Mouse (Mus musculus) lung, embryonic 16.5 days (tissue): Measurements from ENCODE around the gene Cdk19. TPM values are rescaled to one million over a fixed set of nuclear protein-coding genes. Genes with fewer than 3 reads are reported as not detected.

Experiments
- ATAC-seq: fragments of 200-750 bp; cut with Nextera tagmentation; 2 replicates; pipeline ENCODE4 v1.8.0; 2017; ENCODE audit warnings: low read depth, mild to moderate bottlenecking, moderate library complexity
- H3K27ac ChIP-seq: fragments of 300-500 bp; sonication (generic); 2 replicates; pipeline ENCODE4 v1.5.1; 2014; ENCODE audit warnings: mild to moderate bottlenecking, control low read depth, low read length
- H3K27me3 ChIP-seq: fragments of 300-500 bp; sonication (generic); 2 replicates; pipeline ENCODE4 v1.6.1; 2014; ENCODE audit warnings: low read depth, low read length, mixed read lengths; ENCODE audit not compliant: control insufficient read depth, insufficient read depth
- H3K36me3 ChIP-seq: fragments of 300-500 bp; sonication (generic); 2 replicates; pipeline ENCODE4 v1.6.1; 2014; ENCODE audit warnings: low read length; ENCODE audit not compliant: control insufficient read depth, insufficient read depth
- H3K4me1 ChIP-seq: fragments of 300-500 bp; sonication (generic); replicated peaks from 2 replicates; pipeline ENCODE4 v1.6.1; 2014; ENCODE audit warnings: low read length, mixed read lengths; ENCODE audit not compliant: control insufficient read depth, insufficient read depth
- H3K4me2 ChIP-seq: fragments of 300-500 bp; sonication (generic); 2 replicates; pipeline ENCODE4 v1.6.1; 2014; ENCODE audit warnings: low read depth, low read length, control low read depth
- H3K4me3 ChIP-seq: fragments of 300-500 bp; sonication (generic); 2 replicates; pipeline ENCODE4 v1.5.1; 2014; ENCODE audit warnings: mild to moderate bottlenecking, low read length, control low read depth
- H3K9ac ChIP-seq: fragments of 300-500 bp; sonication (generic); 2 replicates; pipeline ENCODE4 v1.6.1; 2014; ENCODE audit warnings: low read length, control low read depth
- H3K9me3 ChIP-seq: fragments of 300-500 bp; sonication (generic); 2 replicates; pipeline ENCODE4 v1.6.1; 2016; ENCODE audit warnings: low read length; ENCODE audit not compliant: control insufficient read depth
- WGBS: fragments of 180-500 bp; shearing (Covaris S2); extraction: QIAGEN DNeasy Blood & Tissue Kit; methylation state at CpG from one replicate; pipeline ENCODE4 v1.1.7; 2014; 5-methylcytosine and 5-hydroxymethylcytosine counted together
- polyA plus RNA-seq: library from polyadenylated mRNA; unstranded; fragments of >200 nt; fragmentation: Nextera tagmentation; extraction: Ambion mirVana; gene quantifications from 2 replicates; pipeline ENCODE4 v1.2.1, GENCODE M21; 2015

The Cdk19 gene
- polyA plus RNA-seq, 1 experiment from 2014 or later: 9.8 TPM

GRCm38 (mm10) chr10:40312781-40313180 is 26.6 kb upstream of the Cdk19 start:
- H3K27ac ChIP-seq: no peak overlapping the region
- WGBS: 59% methylated on average over 4 of the region's 4 CpGs

GRCm38 (mm10) chr10:40316841-40317585 is 22.4 kb upstream of the Cdk19 start:
- H3K36me3 ChIP-seq: no peaks in the 10 kb centered on the region
- H3K4me1 ChIP-seq: no peaks in the 10 kb centered on the region
- no peak for ATAC-seq
- no peak overlapping the region for H3K4me2 ChIP-seq
- WGBS: 38% methylated on average over 7 of the region's 7 CpGs
- no peaks in the 10 kb centered on the region for H3K9me3 ChIP-seq
- no peak overlapping the region for H3K27ac ChIP-seq
- H3K27me3 ChIP-seq: no peaks in the 10 kb centered on the region
- H3K4me3 ChIP-seq: no peak overlapping the region
- no peak overlapping the region for H3K9ac ChIP-seq

More at GRCm38 (mm10) chr10:40312781-40313180, 26.6 kb upstream of the Cdk19 start:
- Histone ChIP-seq H3K27me3 (no peaks in the 10 kb centered on the region), H3K9me3 (no peaks in the 10 kb centered on the region), H3K36me3 (no peaks in the 10 kb centered on the region), H3K4me3 (no peak overlapping the region), H3K9ac (no peak overlapping the region), H3K4me1 (no peaks in the 10 kb centered on the region), H3K4me2 (no peak overlapping the region)
- ATAC-seq: no peak

GRCm38 (mm10) chr10:40320306-40320705 is 19.1 kb upstream of the Cdk19 start:
- no peaks in the 10 kb centered on the region for H3K27me3 ChIP-seq
- H3K9me3 ChIP-seq: no peaks in the 10 kb centered on the region
- H3K4me1 ChIP-seq: no peaks in the 10 kb centered on the region
- no peak for ATAC-seq
- H3K9ac ChIP-seq: no peak overlapping the region
- no peak overlapping the region for H3K4me2 ChIP-seq
- H3K4me3 ChIP-seq: no peak overlapping the region
- H3K36me3 ChIP-seq: no peaks in the 10 kb centered on the region
- WGBS: 84% methylated on average over 10 of the region's 10 CpGs
- no peak overlapping the region for H3K27ac ChIP-seq

DNA sequence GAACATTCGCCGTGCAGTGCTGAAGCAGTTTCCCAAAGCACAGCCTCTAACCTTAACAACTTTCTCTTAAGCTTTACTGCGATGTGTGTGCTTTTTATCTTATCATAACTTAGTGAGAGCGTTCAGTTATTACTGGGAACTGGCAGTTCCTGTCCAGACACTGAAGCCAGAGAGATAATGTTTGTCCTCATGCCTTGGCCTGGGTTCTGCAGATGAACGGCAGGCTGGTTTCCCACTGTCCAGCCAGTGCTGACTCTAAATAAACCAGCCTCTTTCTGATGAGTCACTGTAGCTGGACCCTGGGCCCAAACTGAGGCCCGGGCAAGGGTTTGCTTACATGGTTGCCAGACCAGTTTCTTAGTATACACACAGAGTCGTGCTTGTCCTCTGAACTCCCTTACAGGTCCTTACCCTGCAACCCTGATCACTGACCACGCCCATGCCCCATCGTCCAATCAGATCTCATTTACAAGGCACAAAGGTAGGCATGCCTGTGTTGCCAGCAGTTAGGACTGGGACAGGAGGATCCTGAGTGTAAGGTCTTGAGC is 11.3 kb upstream of the Cdk19 start:
- Histone ChIP-seq H3K4me3 (no peak overlapping the region), H3K4me1 (no peaks in the 10 kb centered on the region), H3K9ac (no peak overlapping the region), H3K9me3 (no peaks in the 10 kb centered on the region), H3K27ac (no peak overlapping the region), H3K36me3 (no peaks in the 10 kb centered on the region), H3K4me2 (no peak overlapping the region), H3K27me3 (no peaks in the 10 kb centered on the region)
- WGBS: 39% methylated on average over 9 of the region's 9 CpGs
- peak; percentile 57 for ATAC-seq

DNA sequence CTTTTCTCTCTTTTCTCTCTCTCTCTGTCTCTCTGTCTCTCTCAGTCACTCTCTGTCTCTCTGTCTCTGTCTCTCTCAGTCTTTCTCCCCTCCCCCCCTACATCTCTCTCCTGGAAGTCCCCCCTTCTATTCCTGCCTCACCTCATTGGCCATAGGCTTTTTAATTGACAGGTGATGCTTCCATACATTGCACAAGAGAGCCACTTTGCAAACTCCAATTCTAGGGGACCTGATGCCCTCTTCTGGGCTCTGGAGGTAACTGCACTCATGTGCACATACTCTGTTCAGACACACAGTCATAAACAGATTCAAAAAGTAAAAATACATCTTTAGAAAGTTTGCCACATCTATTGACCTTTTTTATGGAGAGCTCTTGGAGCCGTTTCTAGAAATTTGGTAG is 9.1 kb upstream of the Cdk19 start:
- H3K27ac ChIP-seq: no peak overlapping the region
- H3K4me2 ChIP-seq: no peak overlapping the region
- no peak overlapping the region for H3K4me3 ChIP-seq
- no peaks in the 10 kb centered on the region for H3K4me1 ChIP-seq
- H3K27me3 ChIP-seq: no peaks in the 10 kb centered on the region
- no peaks in the 10 kb centered on the region for H3K9me3 ChIP-seq
- 71% methylated on average over 1 of the region's 1 CpGs for WGBS
- no peak for ATAC-seq
- no peaks in the 10 kb centered on the region for H3K36me3 ChIP-seq
- no peak overlapping the region for H3K9ac ChIP-seq

- no peak overlapping the region for H3K27ac ChIP-seq
- H3K4me2 ChIP-seq: no peak overlapping the region
- H3K9me3 ChIP-seq: no peaks in the 10 kb centered on the region
- WGBS: 69% methylated on average over 6 of the region's 6 CpGs
- no peaks in the 10 kb centered on the region for H3K27me3 ChIP-seq
- no peaks in the 10 kb centered on the region for H3K36me3 ChIP-seq
- H3K9ac ChIP-seq: no peak overlapping the region
- no peak for ATAC-seq
- no peak overlapping the region for H3K4me3 ChIP-seq
- H3K4me1 ChIP-seq: no peaks in the 10 kb centered on the region
Measured at GRCm38 (mm10) chr10:40332864-40333263, 6.5 kb upstream of the Cdk19 start.

GRCm38 (mm10) chr10:40342036-40342435 is 2.7 kb downstream of the Cdk19 start:
- no peak for ATAC-seq
- H3K27ac ChIP-seq: no peak overlapping the region
- no peak overlapping the region for H3K9ac ChIP-seq
- no peaks in the 10 kb centered on the region for H3K9me3 ChIP-seq
- H3K36me3 ChIP-seq: no peaks in the 10 kb centered on the region
- H3K4me1 ChIP-seq: no peaks in the 10 kb centered on the region
- 70% methylated on average over 4 of the region's 4 CpGs for WGBS
- no peaks in the 10 kb centered on the region for H3K27me3 ChIP-seq
- no peak overlapping the region for H3K4me3 ChIP-seq
- H3K4me2 ChIP-seq: no peak overlapping the region

GRCm38 (mm10) chr10:40346776-40347403 is 7.5 kb downstream of the Cdk19 start:
- Histone ChIP-seq H3K4me1 (peaks cover 11% of the 10 kb centered on the region), H3K4me3 (no peak overlapping the region), H3K36me3 (no peaks in the 10 kb centered on the region), H3K27ac (no peak overlapping the region), H3K27me3 (no peaks in the 10 kb centered on the region), H3K9me3 (no peaks in the 10 kb centered on the region), H3K4me2 (no peak overlapping the region), H3K9ac (no peak overlapping the region)
- no peak for ATAC-seq
- 73% methylated on average over 3 of the region's 3 CpGs for WGBS

GRCm38 (mm10) chr10:40347461-40347954 is 8.1 kb downstream of the Cdk19 start:
- no peak overlapping the region for H3K9ac ChIP-seq
- H3K4me2 ChIP-seq: peak overlapping the region; percentile 65
- 56% methylated on average over 9 of the region's 9 CpGs for WGBS
- peaks cover 11% of the 10 kb centered on the region for H3K4me1 ChIP-seq
- H3K27me3 ChIP-seq: no peaks in the 10 kb centered on the region
- ATAC-seq: no peak
- no peak overlapping the region; the same call in 1 of the 2 replicates for H3K4me3 ChIP-seq
- no peaks in the 10 kb centered on the region for H3K9me3 ChIP-seq
- H3K27ac ChIP-seq: peak overlapping the region; percentile 4; the same call in 1 of the 2 replicates
- H3K36me3 ChIP-seq: no peaks in the 10 kb centered on the region
